Mouse (Mus musculus): ENCODE measurements around the gene Rad51b. TPM values are rescaled to one million over a fixed set of nuclear protein-coding genes. Genes with fewer than 3 reads are reported as not detected.
A peak's percentile ranks its signal among the peaks of the same experiment; 100 is the strongest.

Rad51b gene
- polyA plus RNA-seq, 1 experiment = 13.8 TPM

GRCm38 (mm10) chr12:79545063-79545462 is 248.0 kb downstream of the Rad51b start:
- Histone ChIP-seq H3K36me3 (ENCODE audit: control insufficient read depth, insufficient read depth, low read length, poor library complexity, severe bottlenecking) (no peaks in the 10 kb centered on the region), H3K4me3 (ENCODE audit: low read depth, low read length) (no peak overlapping the region), H3K9me3 (replicated peaks; ENCODE audit: control insufficient read depth, insufficient read depth, low read length, poor library complexity, severe bottlenecking) (0 out of 2 replicates have a peak, but pooled peaks cover 5% of the 10 kb centered on the region), H3K27ac (ENCODE audit: insufficient read depth, low read length) (no peak overlapping the region), H3K9ac (ENCODE audit: low read depth, poor library complexity, severe bottlenecking) (no peak overlapping the region), H3K27me3 (ENCODE audit: control insufficient read depth, insufficient read depth, low read length, poor library complexity, severe bottlenecking) (no peaks in the 10 kb centered on the region), H3K4me1 (ENCODE audit: control insufficient read depth, insufficient read depth, low read length) (peaks cover 2% of the 10 kb centered on the region)
- TF ChIP-seq POLR2A (IDR thresholded peaks at IDR 0.05; ENCODE audit: insufficient read depth, low read length) (no peak), CTCF (IDR thresholded peaks at IDR 0.05; ENCODE audit: low read depth, low read length) (no peak), EP300 (IDR thresholded peaks at IDR 0.05; ENCODE audit: insufficient read depth, low read depth, low read length) (no peak)

DNA sequence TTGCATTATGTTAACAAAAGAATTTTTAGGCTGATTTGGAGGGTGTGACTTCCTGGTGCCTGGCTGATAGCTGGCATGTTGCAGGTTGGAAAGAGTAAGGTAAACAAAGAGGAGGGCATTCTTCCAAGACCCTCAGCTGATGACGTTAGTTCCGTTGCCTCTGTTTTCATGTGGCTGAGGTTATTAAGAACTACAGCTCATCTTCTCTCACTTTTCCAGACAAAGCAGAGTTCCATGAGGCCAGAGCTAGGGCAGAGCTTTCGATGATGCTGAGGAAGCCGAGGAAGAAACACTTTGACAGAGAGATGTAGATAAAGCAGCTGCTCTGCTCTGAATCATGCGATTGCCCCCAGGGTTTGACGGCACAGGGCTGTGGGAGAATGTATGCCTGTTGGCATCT is 250.5 kb downstream of the Rad51b start:
- Histone ChIP-seq H3K36me3 (ENCODE audit: control insufficient read depth, insufficient read depth, low read length, poor library complexity, severe bottlenecking) (no peaks in the 10 kb centered on the region), H3K9ac (ENCODE audit: low read depth, poor library complexity, severe bottlenecking) (no peak overlapping the region), H3K4me1 (ENCODE audit: control insufficient read depth, insufficient read depth, low read length) (peaks cover 2% of the 10 kb centered on the region), H3K4me3 (ENCODE audit: low read depth, low read length) (no peak overlapping the region), H3K27me3 (ENCODE audit: control insufficient read depth, insufficient read depth, low read length, poor library complexity, severe bottlenecking) (no peaks in the 10 kb centered on the region), H3K27ac (ENCODE audit: insufficient read depth, low read length) (no peak overlapping the region), H3K9me3 (replicated peaks; ENCODE audit: control insufficient read depth, insufficient read depth, low read length, poor library complexity, severe bottlenecking) (0 out of 2 replicates have a peak, but pooled peaks cover 5% of the 10 kb centered on the region)
- TF ChIP-seq CTCF (IDR thresholded peaks at IDR 0.05; ENCODE audit: low read depth, low read length) = no peak
- no peak for TF ChIP-seq POLR2A (IDR thresholded peaks at IDR 0.05; ENCODE audit: insufficient read depth, low read length)
- no peak for TF ChIP-seq EP300 (IDR thresholded peaks at IDR 0.05; ENCODE audit: insufficient read depth, low read depth, low read length)

- Histone ChIP-seq H3K9me3 (replicated peaks; ENCODE audit: control insufficient read depth, insufficient read depth, low read length, poor library complexity, severe bottlenecking) (0 out of 2 replicates have a peak, but pooled peaks cover 5% of the 10 kb centered on the region), H3K4me1 (ENCODE audit: control insufficient read depth, insufficient read depth, low read length) (peaks cover 2% of the 10 kb centered on the region), H3K9ac (ENCODE audit: low read depth, poor library complexity, severe bottlenecking) (no peak overlapping the region), H3K36me3 (ENCODE audit: control insufficient read depth, insufficient read depth, low read length, poor library complexity, severe bottlenecking) (no peaks in the 10 kb centered on the region), H3K27ac (ENCODE audit: insufficient read depth, low read length) (peak overlapping the region; percentile 52; the same call in 1 of the 2 replicates), H3K27me3 (ENCODE audit: control insufficient read depth, insufficient read depth, low read length, poor library complexity, severe bottlenecking) (no peaks in the 10 kb centered on the region), H3K4me3 (ENCODE audit: low read depth, low read length) (no peak overlapping the region)
- TF ChIP-seq POLR2A (IDR thresholded peaks at IDR 0.05; ENCODE audit: insufficient read depth, low read length) = no peak
- no peak for TF ChIP-seq CTCF (IDR thresholded peaks at IDR 0.05; ENCODE audit: low read depth, low read length)
- TF ChIP-seq EP300 (IDR thresholded peaks at IDR 0.05; ENCODE audit: insufficient read depth, low read depth, low read length) = peak; percentile 95
These were observed 251.7 kb downstream of the Rad51b start for GRCm38 (mm10) chr12:79548607-79549330.

DNA sequence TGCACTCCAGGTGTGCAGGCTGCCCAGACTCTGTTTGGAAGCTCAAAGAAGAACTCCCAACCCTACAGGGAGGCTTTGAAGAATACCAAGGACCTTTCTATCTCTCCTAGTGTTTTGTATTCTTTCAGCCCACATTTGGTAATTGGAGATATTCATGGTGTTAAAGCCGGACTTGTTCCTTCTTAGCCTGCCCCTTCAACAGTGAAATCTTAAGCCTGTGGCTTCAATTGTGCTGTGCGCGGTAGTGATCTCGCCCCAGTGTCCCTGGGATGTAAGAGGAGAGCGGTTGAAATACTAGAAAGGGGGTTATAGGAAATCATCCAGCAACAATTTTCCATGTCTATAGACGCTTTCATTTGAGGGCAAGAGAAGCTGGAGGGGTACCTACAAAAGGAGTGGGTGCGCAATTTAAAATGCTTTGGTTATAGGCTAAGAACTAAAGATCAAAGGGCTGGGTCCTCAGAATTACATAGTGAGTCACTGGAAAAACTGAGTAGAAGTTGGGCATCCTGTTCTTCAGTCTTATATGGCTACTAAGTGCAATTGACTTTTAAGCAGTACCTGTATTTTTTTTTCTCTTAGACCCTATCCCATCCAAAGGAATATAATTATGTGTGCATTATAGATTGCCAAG is 253.1 kb downstream of the Rad51b start:
- no peaks in the 10 kb centered on the region for H3K9me3 ChIP-seq (replicated peaks; ENCODE audit: control insufficient read depth, insufficient read depth, low read length, poor library complexity, severe bottlenecking)
- no peak overlapping the region for H3K9ac ChIP-seq (ENCODE audit: low read depth, poor library complexity, severe bottlenecking)
- TF ChIP-seq EP300 (IDR thresholded peaks at IDR 0.05; ENCODE audit: insufficient read depth, low read depth, low read length) (no peak), POLR2A (IDR thresholded peaks at IDR 0.05; ENCODE audit: insufficient read depth, low read length) (no peak), CTCF (IDR thresholded peaks at IDR 0.05; ENCODE audit: low read depth, low read length) (no peak)
- H3K27me3 ChIP-seq (ENCODE audit: control insufficient read depth, insufficient read depth, low read length, poor library complexity, severe bottlenecking) = no peaks in the 10 kb centered on the region
- no peak overlapping the region for H3K4me3 ChIP-seq (ENCODE audit: low read depth, low read length)
- no peaks in the 10 kb centered on the region for H3K36me3 ChIP-seq (ENCODE audit: control insufficient read depth, insufficient read depth, low read length, poor library complexity, severe bottlenecking)
- peaks cover 2% of the 10 kb centered on the region for H3K4me1 ChIP-seq (ENCODE audit: control insufficient read depth, insufficient read depth, low read length)
- H3K27ac ChIP-seq (ENCODE audit: insufficient read depth, low read length) = no peak overlapping the region

DNA sequence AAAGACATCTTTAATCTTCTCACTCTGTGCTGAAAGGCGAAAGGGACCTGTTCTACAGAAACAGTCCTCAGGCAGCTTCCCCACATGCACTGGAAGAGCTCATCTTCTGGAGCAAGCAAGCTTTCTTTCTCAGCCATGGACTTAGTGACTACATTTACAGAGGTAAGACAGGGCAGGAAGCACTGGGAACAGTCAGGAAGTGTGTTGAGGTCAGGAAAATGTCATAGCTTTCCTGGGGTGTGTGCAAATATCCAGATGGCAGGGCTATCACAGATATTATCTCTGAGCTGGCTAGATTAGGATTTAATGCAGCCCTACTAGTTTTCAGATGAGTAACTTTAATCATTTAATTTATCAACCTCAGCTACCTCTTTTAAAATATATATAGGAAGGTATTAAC is 254.2 kb downstream of the Rad51b start:
- Histone ChIP-seq H3K4me1 (ENCODE audit: control insufficient read depth, insufficient read depth, low read length) (peaks cover 2% of the 10 kb centered on the region), H3K9me3 (replicated peaks; ENCODE audit: control insufficient read depth, insufficient read depth, low read length, poor library complexity, severe bottlenecking) (no peaks in the 10 kb centered on the region), H3K27ac (ENCODE audit: insufficient read depth, low read length) (no peak overlapping the region), H3K36me3 (ENCODE audit: control insufficient read depth, insufficient read depth, low read length, poor library complexity, severe bottlenecking) (no peaks in the 10 kb centered on the region), H3K27me3 (ENCODE audit: control insufficient read depth, insufficient read depth, low read length, poor library complexity, severe bottlenecking) (no peaks in the 10 kb centered on the region), H3K9ac (ENCODE audit: low read depth, poor library complexity, severe bottlenecking) (no peak overlapping the region), H3K4me3 (ENCODE audit: low read depth, low read length) (no peak overlapping the region)
- TF ChIP-seq EP300 (IDR thresholded peaks at IDR 0.05; ENCODE audit: insufficient read depth, low read depth, low read length) = no peak
- no peak for TF ChIP-seq CTCF (IDR thresholded peaks at IDR 0.05; ENCODE audit: low read depth, low read length)
- TF ChIP-seq POLR2A (IDR thresholded peaks at IDR 0.05; ENCODE audit: insufficient read depth, low read length) = no peak

DNA sequence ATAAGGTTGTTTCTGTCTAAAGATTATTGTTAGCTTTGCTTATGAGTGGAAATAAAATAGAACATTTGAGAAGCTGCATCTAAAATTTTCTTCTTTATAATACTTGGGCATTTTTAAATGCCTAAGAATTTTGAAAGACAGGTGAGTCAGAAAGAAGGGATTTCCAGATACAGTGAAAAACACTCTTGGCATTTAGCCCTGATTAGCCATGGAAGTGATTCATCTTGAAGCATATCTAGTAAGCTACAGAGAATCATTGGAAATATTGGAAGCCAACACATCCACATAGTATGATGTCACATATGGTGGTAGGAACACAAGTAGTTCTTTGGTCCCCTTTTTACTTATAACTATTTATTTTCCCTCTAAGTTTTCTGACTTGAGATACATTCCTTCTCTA is 256.0 kb downstream of the Rad51b start:
- Histone ChIP-seq H3K4me3 (ENCODE audit: low read depth, low read length) (no peak overlapping the region), H3K27me3 (ENCODE audit: control insufficient read depth, insufficient read depth, low read length, poor library complexity, severe bottlenecking) (no peaks in the 10 kb centered on the region), H3K36me3 (ENCODE audit: control insufficient read depth, insufficient read depth, low read length, poor library complexity, severe bottlenecking) (no peaks in the 10 kb centered on the region), H3K9me3 (replicated peaks; ENCODE audit: control insufficient read depth, insufficient read depth, low read length, poor library complexity, severe bottlenecking) (no peaks in the 10 kb centered on the region), H3K9ac (ENCODE audit: low read depth, poor library complexity, severe bottlenecking) (no peak overlapping the region), H3K27ac (ENCODE audit: insufficient read depth, low read length) (no peak overlapping the region), H3K4me1 (ENCODE audit: control insufficient read depth, insufficient read depth, low read length) (peaks cover 2% of the 10 kb centered on the region)
- TF ChIP-seq POLR2A (IDR thresholded peaks at IDR 0.05; ENCODE audit: insufficient read depth, low read length) (no peak), EP300 (IDR thresholded peaks at IDR 0.05; ENCODE audit: insufficient read depth, low read depth, low read length) (no peak), CTCF (IDR thresholded peaks at IDR 0.05; ENCODE audit: low read depth, low read length) (no peak)
